Mouse (Mus musculus) left cerebral cortex, postnatal 25 days (tissue): ENCODE data around the gene Nipal4. TPM values are rescaled to one million over a fixed set of nuclear protein-coding genes. Genes with fewer than 3 reads are reported as not detected.

Experiments
- DNase-seq, 2 experiments: peaks; one replicate each; pipeline ENCODE4 v3.0.0; 2022; ENCODE audit warnings: low spot score in 2 of 2, mixed read lengths in 1 of 2
- intact Hi-C: fragments of 180-260 bp; cut with DNase I; formaldehyde crosslinking; loops from one replicate; pipeline ENCODE4 v1.15.1; 2025
- total RNA-seq, 2 experiments: library from RNA; stranded (reverse); gene quantifications; 2 replicates each; pipeline ENCODE4 v1.2.3; 2021

Gene Nipal4
- total RNA-seq, 2 experiments from 2014 or later, result 1.6 to 1.9 TPM

GRCm38 (mm10) chr11:46172128-46172527, 5.8 kb upstream of the Nipal4 start:
- DNase-seq, result no peak
- intact Hi-C loops, result no loop called here

- intact Hi-C loops, result no loop called here
- peak in 1 of 2 experiments; percentile 21 for DNase-seq
Observed at GRCm38 (mm10) chr11:46169908-46170307, 3.6 kb upstream of the Nipal4 start.

DNA sequence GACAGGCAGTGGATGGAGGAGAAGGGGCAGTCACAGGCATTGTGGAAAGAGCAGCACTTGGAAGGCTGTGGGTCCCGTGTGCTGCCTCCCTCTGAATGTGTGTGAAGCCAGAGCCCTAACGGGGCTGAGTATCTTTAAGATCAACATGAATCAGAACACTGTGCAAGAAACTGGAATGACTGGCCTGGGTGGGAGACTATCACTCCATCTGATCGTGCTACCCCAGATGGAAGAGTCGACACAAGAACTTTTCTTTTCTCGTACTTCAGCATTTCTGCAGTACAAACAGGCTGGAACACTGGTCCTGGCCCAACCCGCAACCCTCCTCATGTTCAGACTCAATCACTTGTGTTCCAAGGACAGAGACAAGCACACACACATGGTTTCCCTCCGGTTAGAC, 2.2 kb upstream of the Nipal4 start:
- intact Hi-C loops, result no loop called here
- no peak for DNase-seq

DNA sequence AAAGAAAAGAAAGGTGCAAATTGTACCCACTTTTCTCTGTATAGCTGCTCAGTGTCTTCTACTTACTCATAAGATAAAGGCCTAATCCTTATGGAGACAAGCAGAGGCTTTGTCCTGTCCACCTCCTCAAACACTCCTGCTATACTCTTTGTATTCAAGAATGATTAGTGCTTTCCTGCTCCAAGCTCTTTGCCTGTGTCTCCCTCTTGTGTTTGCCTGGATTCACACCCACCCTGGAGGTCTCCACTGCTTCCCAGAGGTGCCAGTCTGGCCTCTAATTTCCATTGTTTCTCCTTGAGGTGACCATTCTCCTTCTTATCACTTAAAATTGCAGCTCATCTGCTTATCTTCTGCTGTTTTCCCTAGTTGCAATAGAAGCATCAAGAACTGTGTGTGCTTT, 8.8 kb downstream of the Nipal4 start:
- intact Hi-C loops, result no loop called here
- DNase-seq, result no peak

DNA sequence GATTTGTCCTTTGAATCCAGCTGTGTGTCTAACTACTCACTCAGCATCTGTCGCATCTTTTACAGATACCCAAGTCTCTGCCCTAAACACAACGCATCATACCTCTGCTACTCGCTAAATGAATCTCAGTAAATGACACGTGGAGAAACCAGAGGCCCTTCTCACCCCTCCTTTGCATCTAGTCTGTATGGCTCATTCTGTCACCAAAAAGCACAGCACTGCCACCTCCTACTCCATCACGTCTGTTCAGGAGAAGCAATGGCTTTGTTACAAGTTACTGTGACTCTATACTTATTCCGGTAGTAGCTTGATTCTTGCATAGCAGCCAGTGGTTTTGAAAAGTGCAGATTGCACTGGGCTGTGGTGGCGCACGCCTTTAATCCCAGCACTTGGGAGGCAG, 9.4 kb downstream of the Nipal4 start:
- intact Hi-C loops, result no loop called here
- peak in 1 of 2 experiments; percentile 86 for DNase-seq

DNA sequence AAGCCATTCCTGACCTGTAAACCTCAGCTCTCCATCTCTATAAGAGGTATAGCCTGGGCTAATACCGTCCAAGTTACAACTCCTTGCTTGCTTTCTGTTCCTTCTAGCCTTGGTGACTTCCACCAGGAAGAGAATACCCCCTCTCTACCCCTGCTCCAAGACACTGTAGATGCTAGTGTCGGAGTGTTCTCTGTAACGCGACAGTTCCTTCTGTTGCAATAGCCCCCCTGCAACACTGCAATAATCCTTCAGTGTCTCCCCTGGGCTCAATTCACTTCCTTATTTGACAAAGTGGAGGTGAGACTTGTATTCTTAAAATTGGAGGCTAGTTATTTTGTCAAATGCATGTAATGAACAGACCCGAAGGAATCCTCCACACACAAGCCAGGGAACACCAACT, 19.7 kb downstream of the Nipal4 start:
- DNase-seq, result no peak
- intact Hi-C loops, result no loop called here

DNA sequence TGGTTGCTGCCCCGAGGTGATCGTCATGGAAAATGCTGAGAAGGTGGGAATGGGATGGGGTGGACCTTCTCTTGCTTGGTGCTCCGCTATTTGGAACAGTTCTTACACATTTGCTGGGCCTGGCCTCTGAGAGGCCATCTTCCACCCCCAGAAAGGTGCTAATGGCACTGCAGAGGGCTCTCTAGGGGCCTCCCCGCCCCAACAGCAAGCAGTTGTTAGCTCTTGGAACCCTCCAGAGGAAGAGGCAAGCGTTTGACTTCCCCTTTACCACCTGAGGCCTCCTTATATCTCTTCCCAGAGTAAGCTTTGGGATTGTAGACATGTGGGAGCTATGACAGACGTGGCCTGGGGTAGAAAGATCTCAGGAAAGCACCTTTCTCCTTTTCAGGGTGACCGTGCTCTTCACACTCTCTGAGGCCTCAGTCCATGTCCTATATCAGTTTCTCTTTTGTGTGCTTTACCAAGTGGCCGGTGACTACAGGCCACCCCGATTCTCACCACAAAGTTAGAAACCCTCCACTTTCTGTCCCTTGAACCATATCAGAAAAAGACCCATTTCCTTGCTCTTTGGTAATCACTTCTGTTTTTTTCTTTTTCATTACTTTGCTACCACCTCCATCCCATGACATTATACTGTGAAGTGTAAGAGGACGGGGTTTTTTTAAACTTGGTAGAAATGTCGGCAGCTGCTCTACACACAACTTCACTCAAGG, 21.0 kb downstream of the Nipal4 start:
- no peak for DNase-seq
- intact Hi-C loops, result no loop called here

DNA sequence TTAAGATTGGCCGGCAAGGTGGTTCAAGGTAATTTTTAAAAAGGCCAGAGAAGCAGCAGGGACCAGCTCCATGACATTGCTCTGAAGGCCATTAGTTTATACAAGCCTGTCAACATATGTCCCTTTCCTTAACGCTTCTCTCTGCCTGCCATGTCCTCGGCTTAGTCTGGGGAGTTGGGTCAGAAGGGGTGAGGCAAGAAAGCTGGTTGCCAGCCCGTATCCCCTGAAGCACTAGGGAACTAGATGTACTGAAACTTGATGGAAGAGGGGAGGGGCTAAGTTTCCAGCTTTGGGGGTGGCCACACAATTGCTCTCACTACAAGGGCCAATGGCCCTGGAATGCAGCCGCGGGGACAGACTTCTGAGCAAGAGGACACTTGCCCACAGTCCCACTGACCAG, 23.0 kb downstream of the Nipal4 start:
- intact Hi-C loops, result no loop called here
- no peak for DNase-seq

DNA sequence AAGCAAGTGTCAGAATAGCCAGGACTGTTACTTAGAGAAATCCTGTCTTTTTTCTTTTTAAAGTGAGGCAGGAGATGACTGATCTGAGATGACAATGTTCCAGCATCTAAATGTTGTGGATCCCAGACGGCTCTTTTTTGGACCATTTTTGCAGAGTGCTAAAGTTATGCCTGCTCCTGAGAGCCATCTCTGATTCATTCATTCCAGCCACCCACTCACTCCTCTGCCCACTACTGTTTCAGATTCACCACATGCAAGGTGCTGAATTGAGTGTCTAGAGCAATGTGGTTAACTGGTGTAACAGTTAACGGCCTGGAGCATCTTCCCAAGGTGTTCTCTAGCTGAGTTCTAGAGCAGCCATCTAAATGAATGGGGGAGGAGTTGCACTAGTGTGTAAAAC, 31.4 kb downstream of the Nipal4 start:
- DNase-seq, result peak; percentile 68 to 97
- intact Hi-C loops, result loop anchor here (2.0 kb wide), 2 partner anchors 66 to 80 kb away; partner anchors contain the start of gene Adam19

DNA sequence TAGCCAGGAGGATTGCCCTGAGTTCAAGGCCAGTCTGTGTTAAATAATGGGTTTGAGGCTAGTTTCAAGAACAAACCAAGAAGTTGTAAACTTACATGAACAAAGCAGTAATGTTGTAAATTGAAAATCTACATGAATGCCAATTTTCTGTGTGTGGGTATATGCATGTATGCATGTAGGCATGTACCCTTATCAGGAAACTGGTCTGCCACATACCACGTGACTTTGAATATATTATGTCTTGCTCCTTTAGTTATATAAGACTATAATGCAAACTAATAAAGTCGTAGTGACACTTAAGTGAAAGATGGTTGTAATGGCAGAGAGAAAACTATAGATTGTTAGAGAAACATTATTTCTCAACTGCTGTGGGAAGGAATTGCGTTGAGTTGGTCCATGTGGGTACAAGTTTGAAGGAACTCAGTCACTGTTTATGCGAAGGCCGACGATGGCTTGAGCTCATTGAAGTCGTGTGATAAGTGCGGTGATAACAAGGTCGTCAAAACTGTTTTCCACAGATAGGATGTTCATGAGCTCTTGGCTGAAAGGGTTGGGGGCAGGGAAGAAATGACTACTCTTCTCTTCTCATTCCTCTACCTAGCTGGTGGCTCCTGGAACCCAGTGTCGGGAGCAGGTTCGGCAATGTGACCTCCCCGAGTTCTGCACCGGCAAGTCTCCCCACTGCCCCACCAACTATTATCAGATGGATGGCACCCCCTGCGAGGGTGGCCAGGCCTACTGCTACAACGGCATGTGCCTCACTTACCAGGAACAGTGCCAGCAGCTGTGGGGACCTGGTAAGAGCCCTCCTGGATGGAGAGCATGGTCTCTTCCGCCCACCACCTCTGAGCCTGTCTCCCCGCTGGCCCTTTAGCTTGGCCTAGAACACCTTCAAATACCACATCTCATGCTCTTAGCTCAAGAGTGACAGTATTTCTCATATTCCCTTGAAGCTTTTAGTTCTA, 35.0 kb downstream of the Nipal4 start:
- no peak for DNase-seq
- intact Hi-C loops, result no loop called here

DNA sequence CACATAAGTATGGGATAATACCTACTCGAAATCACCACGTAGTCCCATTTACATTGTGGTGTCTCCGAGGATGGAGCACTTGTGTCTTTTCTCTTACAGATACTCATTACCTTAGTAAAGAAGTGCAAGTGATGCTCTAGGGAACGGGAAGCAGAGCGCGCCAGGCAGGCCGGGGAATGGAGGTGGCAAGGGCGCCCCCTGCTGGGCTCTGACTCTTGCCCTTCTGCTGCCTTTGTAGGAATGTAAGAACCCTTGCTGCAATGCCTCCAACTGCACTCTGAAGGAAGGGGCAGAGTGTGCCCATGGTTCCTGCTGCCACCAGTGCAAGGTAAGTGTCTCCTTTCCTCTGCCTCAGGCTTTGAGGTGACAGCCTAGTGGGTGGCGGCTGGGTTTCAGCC, 37.8 kb downstream of the Nipal4 start:
- intact Hi-C loops, result no loop called here
- peak; percentile 70 to 71 for DNase-seq

GRCm38 (mm10) chr11:46127621-46128547, 38.4 kb downstream of the Nipal4 start:
- DNase-seq, result no peak
- intact Hi-C loops, result no loop called here

DNA sequence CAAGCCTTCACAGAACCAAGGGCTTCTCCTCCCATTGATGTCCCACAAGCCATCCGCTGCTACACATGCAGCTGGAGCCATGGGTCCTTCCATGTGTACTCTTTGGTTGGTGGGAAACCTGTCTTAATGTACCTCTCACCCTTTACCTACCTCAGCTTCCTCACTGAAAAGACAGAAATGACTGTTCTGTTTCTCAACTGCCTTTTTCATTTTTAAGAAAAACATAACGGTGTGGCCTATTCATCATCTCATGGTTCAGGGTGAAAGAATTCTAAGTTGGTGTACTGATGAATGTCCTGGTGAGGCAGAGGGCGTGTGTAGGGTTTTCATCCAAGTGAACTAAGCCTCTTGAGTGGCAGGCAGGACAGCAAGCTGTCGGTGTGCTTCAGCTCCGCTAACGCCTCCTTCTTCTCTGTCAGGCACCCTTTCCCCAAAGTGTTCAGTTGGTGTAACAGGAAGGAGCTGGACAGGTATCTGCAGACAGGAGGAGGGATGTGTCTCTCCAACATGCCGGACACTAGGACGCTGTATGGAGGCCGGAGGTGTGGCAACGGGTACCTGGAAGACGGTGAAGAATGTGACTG, 39.4 kb downstream of the Nipal4 start:
- intact Hi-C loops, result no loop called here
- DNase-seq, result no peak

DNA sequence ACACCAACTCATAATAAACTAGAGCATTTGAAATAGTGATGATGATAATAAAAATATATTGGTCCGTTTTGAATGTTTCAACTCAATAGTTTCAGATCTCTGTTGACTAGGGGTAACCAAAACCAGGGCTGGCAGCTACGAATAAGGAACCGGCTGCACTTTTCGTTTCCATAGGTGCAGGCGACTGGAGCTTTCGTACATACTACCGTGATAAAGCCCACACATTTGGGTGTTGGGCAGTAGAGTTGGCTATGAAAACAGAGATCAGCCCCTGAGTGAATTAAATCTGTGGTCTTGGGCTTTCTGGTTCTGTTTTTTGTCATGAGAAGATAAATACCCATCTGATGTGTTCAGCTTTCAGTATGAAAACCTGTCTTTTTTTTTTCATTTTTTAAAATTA, 40.0 kb downstream of the Nipal4 start:
- DNase-seq, result no peak
- intact Hi-C loops, result no loop called here

- intact Hi-C loops, result no loop called here
- DNase-seq, result no peak
Observed at GRCm38 (mm10) chr11:46125835-46126229, 40.5 kb downstream of the Nipal4 start.

- no peak for DNase-seq
- intact Hi-C loops, result no loop called here
Observed at GRCm38 (mm10) chr11:46125093-46125834, 41.0 kb downstream of the Nipal4 start.

DNA sequence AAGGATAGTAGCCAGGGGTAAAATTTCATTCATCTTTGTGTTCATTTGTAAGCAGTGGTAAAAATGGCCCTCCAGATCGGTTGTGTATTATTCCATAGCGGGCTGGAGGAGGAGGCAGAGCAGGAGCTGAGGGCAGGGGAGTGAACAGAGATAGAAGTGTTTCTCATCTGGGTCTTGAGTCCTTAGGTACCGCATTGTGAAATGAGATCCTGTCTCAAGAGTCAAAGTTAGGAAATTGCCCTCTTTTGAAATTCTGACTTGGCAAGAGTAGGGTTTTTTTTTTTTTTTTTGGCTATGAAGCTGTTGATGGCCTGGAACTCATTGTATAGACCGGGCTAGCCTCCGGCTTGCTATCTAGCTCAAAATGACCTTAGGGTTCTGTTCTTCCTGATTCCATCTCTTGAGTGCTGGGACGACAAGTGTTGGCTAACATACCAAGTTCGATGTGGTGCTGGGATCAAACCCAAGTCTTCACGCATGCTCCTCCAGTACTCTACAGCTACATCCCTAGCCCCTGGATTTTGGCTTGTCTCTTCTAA, 42.9 kb downstream of the Nipal4 start:
- DNase-seq, result no peak
- intact Hi-C loops, result no loop called here

GRCm38 (mm10) chr11:46122875-46123274, 43.4 kb downstream of the Nipal4 start:
- no peak for DNase-seq
- intact Hi-C loops, result no loop called here

GRCm38 (mm10) chr11:46121666-46122065, 44.6 kb downstream of the Nipal4 start:
- DNase-seq, result no peak
- intact Hi-C loops, result no loop called here
